9 mouse cellular contexts compared by ENCODE assay signal in genomic region chr13:110683259-110684041, GRCm38 (mm10).
A peak's percentile ranks its signal among the peaks of the same experiment; 100 is the strongest.
DNase-seq lines count a peak whose midpoint lies in the region; ATAC-seq and TF ChIP-seq lines count a peak whose summit lies in the region.
"Had no signal": no experiment of that assay in that cellular context is flagged by ENCODE, and none has a peak within 500 bp of the region (broad histone marks: within the 10 kb centered on the region; RNA-seq: fewer than 3 reads in every experiment).

No protein-coding gene starts in this region.

- peak; percentile 61 for DNase-seq in brain, adult 2 months (ENCODE audit: low read depth, low spot score)
- DNase-seq in lung, adult 2 months = peak; percentile 13
- DNase-seq in urinary bladder, postnatal 14 days (ENCODE audit: low spot score) = no peak
- no peak for DNase-seq in urinary bladder, adult 2 months (ENCODE audit: low spot score)
- DNase-seq: thymus, postnatal 4 days had no signal

- no peak overlapping the region for H3K27ac ChIP-seq in intestine, embryonic 16.5 days (ENCODE audit: low read length)
- H3K27ac ChIP-seq in intestine, embryonic 15.5 days = no peak overlapping the region
- peak overlapping the region; percentile 72; the same call in 1 of the 2 replicates for H3K27ac ChIP-seq in heart, embryonic 16.5 days (ENCODE audit: low read length)

- H3K36me3 ChIP-seq in intestine, embryonic 16.5 days (ENCODE audit: control insufficient read depth, insufficient read depth, low read length) = no peaks in the 10 kb centered on the region
- no peaks in the 10 kb centered on the region for H3K36me3 ChIP-seq in intestine, embryonic 15.5 days
- H3K36me3 ChIP-seq in heart, embryonic 16.5 days (ENCODE audit: control insufficient read depth, insufficient read depth) = no peaks in the 10 kb centered on the region

- no peaks in the 10 kb centered on the region for H3K4me1 ChIP-seq in intestine, embryonic 16.5 days (ENCODE audit: control insufficient read depth, insufficient read depth, low read length)
- H3K4me1 ChIP-seq in intestine, embryonic 15.5 days (replicated peaks) = no peaks in the 10 kb centered on the region
- no peaks in the 10 kb centered on the region for H3K4me1 ChIP-seq in heart, embryonic 16.5 days (ENCODE audit: control insufficient read depth, insufficient read depth, low read length)
- no peaks in the 10 kb centered on the region; the same call in none of the 2 replicates for H3K4me1 ChIP-seq in lung, adult 2 months (ENCODE audit: control insufficient read depth, insufficient read depth, low read length)

- TF ChIP-seq POLR2A in lung, adult 2 months (IDR thresholded peaks at IDR 0.05; ENCODE audit: borderline replicate concordance, extremely low read depth, low read depth, low read length) = no peak

- H3K4me2 ChIP-seq in intestine, embryonic 16.5 days (ENCODE audit: low read depth, low read length) = no peak overlapping the region
- no peak overlapping the region for H3K4me2 ChIP-seq in intestine, embryonic 15.5 days (replicated peaks)
- H3K4me2 ChIP-seq in heart, embryonic 16.5 days (ENCODE audit: low read depth, low read length) = no peak overlapping the region

- no peak for TF ChIP-seq CTCF in lung, adult 2 months (IDR thresholded peaks at IDR 0.05; ENCODE audit: insufficient read depth, low read length)

- no peak overlapping the region for H3K4me3 ChIP-seq in intestine, embryonic 16.5 days (ENCODE audit: low read length)
- H3K4me3 ChIP-seq in intestine, embryonic 15.5 days (replicated peaks) = no peak overlapping the region
- H3K4me3 ChIP-seq in heart, embryonic 16.5 days (ENCODE audit: low read length) = no peak overlapping the region
- H3K4me3 ChIP-seq in lung, adult 2 months (replicated peaks; ENCODE audit: extremely low read depth, low read depth, low read length) = no peak overlapping the region

- WGBS in intestine, embryonic 16.5 days = 68% methylated on average over 11 of the region's 11 CpGs
- 63% methylated on average over 11 of the region's 11 CpGs for WGBS in intestine, embryonic 15.5 days
- 59% methylated on average over 11 of the region's 11 CpGs for WGBS in heart, embryonic 16.5 days
- WGBS in lung, adult 2 months = 49% methylated on average over 11 of the region's 11 CpGs

- no peaks in the 10 kb centered on the region for H3K27me3 ChIP-seq in intestine, embryonic 16.5 days (replicated peaks; ENCODE audit: control insufficient read depth, insufficient read depth, low read length)
- no peaks in the 10 kb centered on the region for H3K27me3 ChIP-seq in intestine, embryonic 15.5 days (replicated peaks)
- H3K27me3 ChIP-seq in heart, embryonic 16.5 days (ENCODE audit: control insufficient read depth, insufficient read depth, low read length) = no peaks in the 10 kb centered on the region

- H3K9me3 ChIP-seq in intestine, embryonic 16.5 days (ENCODE audit: control insufficient read depth, low read length) = no peaks in the 10 kb centered on the region
- H3K9me3 ChIP-seq in intestine, embryonic 15.5 days = no peaks in the 10 kb centered on the region
- no peaks in the 10 kb centered on the region for H3K9me3 ChIP-seq in heart, embryonic 16.5 days (replicated peaks; ENCODE audit: control insufficient read depth, low read length)

- ATAC-seq in intestine, embryonic 16.5 days = peak; percentile 31; the same call in 1 of the 2 replicates
- no peak for ATAC-seq in intestine, embryonic 15.5 days
- ATAC-seq in heart, embryonic 16.5 days (replicated peaks; ENCODE audit: extremely low read depth, insufficient read depth, low FRiP score) = no peak
- ATAC-seq: hindbrain, embryonic 16.5 days had no signal

- no peak overlapping the region for H3K9ac ChIP-seq in intestine, embryonic 16.5 days (ENCODE audit: low read depth, low read length)
- no peak overlapping the region for H3K9ac ChIP-seq in intestine, embryonic 15.5 days
- H3K9ac ChIP-seq in heart, embryonic 16.5 days (ENCODE audit: low read length) = no peak overlapping the region

Comparison
In these comparisons a context has a peak if more than half of its experiments do, and no peak if none do; other contexts are left out.
1. DNase-seq: peak in brain, adult 2 months (single experiment) and lung, adult 2 months (single experiment); none in urinary bladder, postnatal 14 days (single experiment) and urinary bladder, adult 2 months (single experiment).